Mouse (Mus musculus) CH12.LX (cell line): ENCODE data around the gene Ltbp2. TPM values are rescaled to one million over a fixed set of nuclear protein-coding genes. Genes with fewer than 3 reads are reported as not detected.
A peak's percentile ranks its signal among the peaks of the same experiment; 100 is the strongest.

Source experiments
- DNase-seq: peaks from one replicate; pipeline ENCODE4 v3.0.0-alpha.2; 2013; ENCODE audit errors: extremely low read depth
- H3K27ac ChIP-seq: 2 replicates; pipeline ENCODE4 v1.5.1; 2012; ENCODE audit warnings: low read depth, mild to moderate bottlenecking, control low read depth, moderate library complexity; ENCODE audit not compliant: insufficient read depth
- H3K27me3 ChIP-seq: replicated peaks from 2 replicates; pipeline ENCODE3; 2012; ENCODE audit warnings: inconsistent platforms
- H3K36me3 ChIP-seq, 2 experiments: replicated peaks in 1 of 2; 2 replicates each; pipeline versions ENCODE3 to v1.6.1; 2012; ENCODE audit warnings: inconsistent platforms in 1 of 2, low read length in 1 of 2, mild to moderate bottlenecking in 1 of 2, mixed read lengths in 1 of 2, moderate library complexity in 1 of 2; ENCODE audit not compliant: control insufficient read depth in 1 of 2, insufficient read depth in 1 of 2
- H3K4me1 ChIP-seq, 2 experiments: 2 replicates each; pipeline ENCODE4 v1.6.1; 2012; ENCODE audit warnings: inconsistent platforms in 1 of 2, moderate library complexity in 1 of 2; ENCODE audit not compliant: insufficient read depth in 2 of 2, control insufficient read depth in 1 of 2
- H3K4me2 ChIP-seq: 2 replicates; pipeline ENCODE4 v1.6.1; 2012; ENCODE audit warnings: low read depth, mild to moderate bottlenecking, control low read depth; ENCODE audit not compliant: poor library complexity, insufficient read depth, severe bottlenecking
- H3K4me3 ChIP-seq, 3 experiments: fragments of 150-350 bp in 1 of 3; sonication (generic) in 1 of 3; replicated peaks in 1 of 3; 2 replicates each; pipeline versions ENCODE3 to v1.5.1; 2011 to 2012; ENCODE audit warnings: low read depth in 2 of 3, low read length in 2 of 3, mild to moderate bottlenecking in 2 of 3, moderate library complexity in 2 of 3, control low read depth in 1 of 3, improper control_type of control experiment in 1 of 3, inconsistent platforms in 1 of 3, mixed read lengths in 1 of 3; ENCODE audit not compliant: poor library complexity in 1 of 3
- H3K79me2 ChIP-seq: replicated peaks from 2 replicates; pipeline ENCODE4 v1.6.1; 2012; ENCODE audit warnings: mild to moderate bottlenecking, moderate library complexity; ENCODE audit not compliant: control insufficient read depth, poor library complexity, insufficient read depth, severe bottlenecking; ENCODE audit errors: extremely low read depth
- H3K9ac ChIP-seq: 2 replicates; pipeline ENCODE4 v1.6.1; 2012; ENCODE audit warnings: low read depth, mild to moderate bottlenecking, control low read depth, moderate library complexity; ENCODE audit not compliant: insufficient read depth
- H3K9me3 ChIP-seq: replicated peaks from 2 replicates; pipeline ENCODE3; 2012; ENCODE audit warnings: low read length, inconsistent platforms, mixed read lengths
- CHD2 ChIP-seq: IDR thresholded peaks from 2 replicates; pipeline ENCODE4 v1.6.1; 2011; ENCODE audit warnings: low read length, improper control_type of control experiment
- E2F4 ChIP-seq: IDR thresholded peaks from 2 replicates; pipeline ENCODE4 v1.6.1; 2011; ENCODE audit warnings: low read depth, low read length, improper control_type of control experiment; ENCODE audit not compliant: insufficient replicate concordance
- ELF1 ChIP-seq: IDR thresholded peaks from 2 replicates; pipeline ENCODE4 v1.6.1; 2014; ENCODE audit warnings: low read depth, mild to moderate bottlenecking, inconsistent platforms, low read length, improper control_type of control experiment
- EP300 ChIP-seq: IDR thresholded peaks from 2 replicates; pipeline ENCODE4 v1.6.1; 2011; ENCODE audit warnings: low read length, improper control_type of control experiment
- ETS1 ChIP-seq: conservative IDR thresholded peaks from 2 replicates; pipeline ENCODE4 v1.6.1; 2012; ENCODE audit warnings: low read depth, mild to moderate bottlenecking, inconsistent platforms, low read length, improper control_type of control experiment, moderate library complexity
- GABPA ChIP-seq: IDR thresholded peaks from 2 replicates; pipeline ENCODE4 v1.6.1; 2012; ENCODE audit warnings: low read depth, low read length, improper control_type of control experiment, inconsistent platforms; ENCODE audit not compliant: insufficient replicate concordance
- HCFC1 ChIP-seq: IDR thresholded peaks from 2 replicates; pipeline ENCODE4 v1.6.1; 2012; ENCODE audit warnings: low read depth, mild to moderate bottlenecking, inconsistent platforms, low read length, improper control_type of control experiment
- IRF4 ChIP-seq: IDR thresholded peaks from 2 replicates; pipeline ENCODE4 v1.6.1; 2014; ENCODE audit warnings: low read depth, mild to moderate bottlenecking, inconsistent platforms, low read length, improper control_type of control experiment
- JUND ChIP-seq: conservative IDR thresholded peaks from 2 replicates; pipeline ENCODE4 v1.6.1; 2011; ENCODE audit warnings: low read depth, low read length, improper control_type of control experiment
- KAT2A ChIP-seq: IDR thresholded peaks from 2 replicates; pipeline ENCODE4 v1.6.1; 2012; ENCODE audit warnings: low read length, improper control_type of control experiment, inconsistent platforms; ENCODE audit not compliant: insufficient replicate concordance
- MAX ChIP-seq: IDR thresholded peaks from 2 replicates; pipeline ENCODE4 v1.6.1; 2011; ENCODE audit warnings: low read length, improper control_type of control experiment
- MAZ ChIP-seq: IDR thresholded peaks from 2 replicates; pipeline ENCODE4 v1.6.1; 2012; ENCODE audit warnings: low read depth, mild to moderate bottlenecking, inconsistent platforms, low read length, improper control_type of control experiment, moderate library complexity
- MEF2A ChIP-seq: IDR thresholded peaks from 2 replicates; pipeline ENCODE4 v1.6.1; 2014; ENCODE audit warnings: low read depth, mild to moderate bottlenecking, inconsistent platforms, low read length, improper control_type of control experiment, borderline replicate concordance
- MXI1 ChIP-seq: IDR thresholded peaks from 2 replicates; pipeline ENCODE4 v1.6.1; 2011; ENCODE audit warnings: mild to moderate bottlenecking, low read depth, low read length, improper control_type of control experiment
- MYC ChIP-seq: IDR thresholded peaks from 2 replicates; pipeline ENCODE4 v1.6.1; 2011; ENCODE audit warnings: low read depth, mild to moderate bottlenecking, improper control_type of control experiment, low read length
- NELFE ChIP-seq: IDR thresholded peaks from 2 replicates; pipeline ENCODE4 v1.6.1; 2011; ENCODE audit warnings: low read depth, low read length, improper control_type of control experiment
- NRF1 ChIP-seq: IDR thresholded peaks from 2 replicates; pipeline ENCODE4 v1.6.1; 2014; ENCODE audit warnings: low read depth, mild to moderate bottlenecking, inconsistent platforms, low read length, improper control_type of control experiment, moderate library complexity
- PAX5 ChIP-seq: IDR thresholded peaks from 2 replicates; pipeline ENCODE4 v1.6.1; 2012; ENCODE audit warnings: low read length, inconsistent platforms, mixed read lengths
- POLR2A ChIP-seq: IDR thresholded peaks from 2 replicates; pipeline ENCODE4 v1.6.1; 2011; ENCODE audit warnings: low read depth, mild to moderate bottlenecking, improper control_type of control experiment, low read length
- POLR2AphosphoS2 ChIP-seq: IDR thresholded peaks from 2 replicates; pipeline ENCODE4 v1.6.1; 2011; ENCODE audit warnings: low read depth, low read length, improper control_type of control experiment
- RAD21 ChIP-seq: IDR thresholded peaks from 2 replicates; pipeline ENCODE4 v1.6.1; 2011; ENCODE audit warnings: low read depth, mild to moderate bottlenecking, low read length, improper control_type of control experiment, moderate library complexity
- SIN3A ChIP-seq: IDR thresholded peaks from 2 replicates; pipeline ENCODE4 v1.6.1; 2012; ENCODE audit warnings: low read length, improper control_type of control experiment, inconsistent platforms
- TBP ChIP-seq: conservative IDR thresholded peaks from 2 replicates; pipeline ENCODE4 v1.6.1; 2011; ENCODE audit warnings: low read depth, low read length, improper control_type of control experiment
- TCF12 ChIP-seq: IDR thresholded peaks from 2 replicates; pipeline ENCODE4 v1.6.1; 2014; ENCODE audit warnings: low read depth, mild to moderate bottlenecking, inconsistent platforms, low read length, improper control_type of control experiment
- USF1 ChIP-seq: IDR thresholded peaks from 2 replicates; pipeline ENCODE4 v1.6.1; 2014; ENCODE audit warnings: low read depth, mild to moderate bottlenecking, inconsistent platforms, low read length, improper control_type of control experiment
- USF2 ChIP-seq: conservative IDR thresholded peaks from 2 replicates; pipeline ENCODE4 v1.6.1; 2011; ENCODE audit warnings: low read depth, low read length, improper control_type of control experiment
- ZMIZ1 ChIP-seq: IDR thresholded peaks from 2 replicates; pipeline ENCODE4 v1.6.1; 2012; ENCODE audit warnings: low read depth, mild to moderate bottlenecking, inconsistent platforms, low read length, improper control_type of control experiment
- ZNF384 ChIP-seq: IDR thresholded peaks from 2 replicates; pipeline ENCODE4 v1.6.1; 2012; ENCODE audit warnings: low read depth, low read length, improper control_type of control experiment, inconsistent platforms
- dilution Hi-C: fragments of 300-500 bp; cut with MboI; formaldehyde crosslinking; loops from 2 replicates; pipeline ENCODE4 v1.14.3; 2020; ENCODE audit warnings: low sequenced_read_pairs; ENCODE audit not compliant: extremely low pct_unique_long_range_greater_than_20kb, extremely low pct_ligation_motif_present
- in situ Hi-C: fragments of 300-500 bp; cut with MboI; formaldehyde crosslinking; loops from 3 replicates; pipeline ENCODE4 v1.14.3; 2019; ENCODE audit warnings: low sequenced_read_pairs, low pct_ligation_motif_present, low pct_unique_long_range_greater_than_20kb, mixed read lengths
- polyA plus RNA-seq: library from polyadenylated mRNA; unstranded; fragments of >175 nt; gene quantifications from 2 replicates; pipeline ENCODE4 v1.2.1, GENCODE M21; 2012; ENCODE audit warnings: low read depth; ENCODE audit not compliant: insufficient read length
- total RNA-seq, 2 experiments: library from RNA; depleted of rRNA; stranded (reverse); fragments of 300-350 nt in 1 of 2; fragments of >200 nt in 1 of 2; gene quantifications; 2 replicates each; pipeline ENCODE4 v1.2.3; 2012 to 2014

Ltbp2 gene
- total and polyA plus RNA-seq, 3 experiments: 0.25 to 0.97 TPM; not detected in 1

GRCm38 (mm10) chr12:84773476-84773875, 102.9 kb downstream of the Ltbp2 start:
- no peaks in the 10 kb centered on the region for H3K27me3 ChIP-seq
- in situ Hi-C loops (no loop called here), dilution Hi-C loops (no loop called here)
- 0 out of 2 replicates have a peak overlapping the region, but pooled peaks have one; percentile 1 for H3K27ac ChIP-seq
- H3K4me2 ChIP-seq: peak overlapping the region; percentile 60
- DNase-seq: no peak
- H3K4me1 ChIP-seq: peaks cover 7 to 38% of the 10 kb centered on the region in 2 experiments; a peak in 3 of 4 replicates
- peaks cover 5 to 36% of the 10 kb centered on the region in 2 experiments for H3K36me3 ChIP-seq
- peak overlapping the region; percentile 75 for H3K9ac ChIP-seq
- H3K79me2 ChIP-seq: 0 out of 2 replicates have a peak, but pooled peaks cover 3% of the 10 kb centered on the region
- TF ChIP-seq EP300 (no peak), TBP (no peak), USF2 (no peak), IRF4 (0 out of 2 replicates have a peak, but pooled peaks have one; percentile 0), RAD21 (no peak), TCF12 (no peak), CHD2 (no peak), MEF2A (no peak), ZNF384 (no peak)
- no peaks in the 10 kb centered on the region for H3K9me3 ChIP-seq
- peak overlapping the region; percentile 67 to 89 (median 79) for H3K4me3 ChIP-seq

GRCm38 (mm10) chr12:84772726-84773441, 103.4 kb downstream of the Ltbp2 start, which contains the start of the genes Npc2 and Isca2:
Gene Npc2 (minus strand): TSS chr12:84773152.
Gene Isca2 (plus strand): TSS chr12:84773251.
- peak within 1 kb of the TSS; percentile 67 to 95 (median 82) for H3K4me3 ChIP-seq
- H3K27ac ChIP-seq: peak within 1 kb of the TSS; percentile 35; the same call in 1 of the 2 replicates
- H3K4me1 ChIP-seq: peaks cover 10 to 43% of the 10 kb centered on the region in 2 experiments
- no peaks in the 10 kb centered on the region for H3K27me3 ChIP-seq
- dilution Hi-C loops: no loop called here
- TF ChIP-seq E2F4: peak; percentile 77; the same call in 1 of the 2 replicates
- peak; percentile 28; the same call in 1 of the 2 replicates for TF ChIP-seq MXI1
- no peak for TF ChIP-seq ETS1
- TF ChIP-seq ELF1: peak; percentile 90
- no peak; the same call in none of the 2 replicates for TF ChIP-seq HCFC1
- TF ChIP-seq KAT2A: 0 out of 2 replicates have a peak, but pooled peaks have one; percentile 45
- peak; percentile 47; the same call in 1 of the 2 replicates for TF ChIP-seq MAX
- peak; percentile 82 for TF ChIP-seq TCF12
- TF ChIP-seq SIN3A: peak; percentile 82
- peak; percentile 47; the same call in 1 of the 2 replicates for TF ChIP-seq MYC
- TF ChIP-seq USF1: no peak
- TF ChIP-seq USF2: no peak
- TF ChIP-seq MAZ: peak; percentile 63; the same call in 1 of the 2 replicates
- TF ChIP-seq JUND: no peak
- TF ChIP-seq NELFE: peak; percentile 86
- TF ChIP-seq CHD2: peak; percentile 92
- TF ChIP-seq POLR2AphosphoS2: peak; percentile 90
- TF ChIP-seq GABPA: no peak
- TF ChIP-seq POLR2A: peak; percentile 89
- TF ChIP-seq IRF4: 0 out of 2 replicates have a peak, but pooled peaks have one; percentile 5
- no peak for TF ChIP-seq PAX5
- TF ChIP-seq MEF2A: peak; percentile 49; the same call in 1 of the 2 replicates
- TF ChIP-seq TBP: peak; percentile 84
- TF ChIP-seq ZMIZ1: peak; percentile 84
- peak; percentile 52 for TF ChIP-seq NRF1
- H3K36me3 ChIP-seq: peaks cover 5 to 38% of the 10 kb centered on the region in 2 experiments
- H3K4me2 ChIP-seq: peak within 1 kb of the TSS; percentile 84
- peak; percentile 99 for DNase-seq
- H3K9me3 ChIP-seq: no peaks in the 10 kb centered on the region
- 0 out of 2 replicates have a peak, but pooled peaks cover 3% of the 10 kb centered on the region for H3K79me2 ChIP-seq
- in situ Hi-C loops: no loop called here
- H3K9ac ChIP-seq: peak within 1 kb of the TSS; percentile 78
